Mouse (Mus musculus): ENCODE measurements around the gene Gm49661.

DNA sequence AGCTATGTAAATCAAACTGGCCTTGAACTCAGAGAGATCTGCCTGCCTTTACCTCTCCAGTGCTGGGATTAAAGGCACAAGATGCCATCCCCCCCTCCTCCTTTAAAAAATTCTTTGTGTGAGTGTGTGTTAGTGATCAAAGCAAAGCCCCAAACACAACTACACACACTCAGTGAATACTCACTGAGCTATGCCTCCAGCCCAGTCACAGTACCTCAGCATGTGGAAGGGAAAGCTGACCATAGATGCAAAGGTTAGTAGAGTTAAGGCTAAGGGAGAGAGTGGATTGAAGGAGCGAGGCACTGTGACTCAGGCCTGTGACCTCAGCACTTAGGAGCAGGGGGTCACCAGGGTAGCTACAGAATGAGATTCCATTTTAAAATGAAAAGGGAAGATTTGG lies 3.8 kb upstream of the Gm49661 start:
- TF ChIP-seq CTCF (IDR thresholded peaks at IDR 0.05; ENCODE audit: low read depth, low read length) = no peak
- no peak for TF ChIP-seq GATA1 (IDR thresholded peaks at IDR 0.05; ENCODE audit: borderline replicate concordance, low read length)
- no peak for TF ChIP-seq TAL1 (conservative IDR thresholded peaks at IDR 0.05; ENCODE audit: low read depth, low read length)
- no peak for TF ChIP-seq POLR2AphosphoS5 (IDR thresholded peaks at IDR 0.05; ENCODE audit: insufficient replicate concordance, low read depth, low read length)

Measured in G1E (cell line).